Mouse (Mus musculus): ENCODE data around the gene Sh3bgrl2.
"Not testable (repeated sequence)": the region's sequence is repeated elsewhere in the genome, so short reads cannot be mapped to it uniquely, and the experiment has no call there.

Gene Sh3bgrl2

DNA sequence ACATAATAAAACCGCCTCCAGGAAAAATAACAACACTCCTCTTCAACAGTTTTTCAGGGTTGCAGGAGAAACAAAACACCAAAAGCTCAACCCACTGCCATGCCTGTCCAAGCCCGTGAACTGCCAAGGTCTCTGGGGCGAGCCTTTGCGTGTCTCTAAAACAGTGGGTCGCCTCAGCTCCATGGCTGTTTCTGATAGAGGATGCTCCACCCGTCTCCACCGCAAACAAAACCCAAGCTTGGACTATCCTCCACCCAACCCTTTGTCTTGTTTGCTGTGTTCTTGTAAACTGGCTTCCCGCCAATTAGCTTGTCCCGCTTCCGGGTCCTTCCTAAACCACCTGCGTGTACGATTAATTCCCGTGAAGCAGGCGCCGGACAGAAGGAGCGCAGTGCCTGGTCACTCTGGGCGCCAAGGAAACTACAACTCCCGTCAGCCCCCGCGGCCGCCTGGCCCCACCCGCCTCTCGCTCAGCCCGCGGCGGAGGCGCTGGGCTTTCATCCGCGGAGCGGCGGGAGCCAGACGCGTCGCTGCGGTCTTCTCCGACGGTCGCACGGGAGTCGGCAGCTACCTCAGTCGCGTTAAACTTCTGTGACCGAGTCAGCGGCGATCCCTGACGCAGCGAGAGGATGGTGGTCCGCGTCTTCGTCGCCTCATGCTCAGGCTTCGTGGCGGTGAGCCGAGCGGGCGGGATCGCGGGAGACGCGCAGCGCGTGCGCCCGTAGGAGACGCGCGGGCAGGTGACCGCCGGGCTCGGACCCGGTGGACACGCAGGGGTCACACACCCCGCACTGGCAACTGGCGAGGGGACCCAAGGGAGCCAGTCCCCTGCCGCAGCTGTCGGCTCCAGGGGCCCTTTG lies at the start of gene Sh3bgrl2:
Sh3bgrl2 (plus strand) TSS at position 498 of the 860 bp plus-strand sequence.
- peak; percentile 76 for DNase-seq (ENCODE audit: low read depth, low spot score)

DNA sequence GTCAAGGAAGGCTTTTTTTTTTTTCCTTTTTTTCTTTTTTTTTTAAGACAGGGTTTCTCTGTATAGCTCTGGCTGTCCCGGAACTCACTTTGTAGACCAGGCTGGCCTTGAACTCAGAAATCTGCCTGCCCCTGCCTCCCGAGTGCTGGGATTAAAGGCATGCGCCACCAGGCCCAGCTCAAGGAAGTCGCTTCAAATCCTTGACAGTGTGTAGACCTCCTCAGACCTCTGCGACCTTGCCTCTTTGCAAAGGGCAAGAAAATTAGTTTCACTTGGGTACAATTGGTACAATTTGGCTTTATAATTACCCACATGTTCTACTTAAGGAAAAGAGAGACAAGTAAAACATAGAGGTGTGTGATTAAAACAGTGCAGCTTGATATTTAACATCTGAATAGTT lies 29.0 kb upstream of the Sh3bgrl2 start:
- DNase-seq (ENCODE audit: low read depth, low spot score): not testable (repeated sequence)

DNA sequence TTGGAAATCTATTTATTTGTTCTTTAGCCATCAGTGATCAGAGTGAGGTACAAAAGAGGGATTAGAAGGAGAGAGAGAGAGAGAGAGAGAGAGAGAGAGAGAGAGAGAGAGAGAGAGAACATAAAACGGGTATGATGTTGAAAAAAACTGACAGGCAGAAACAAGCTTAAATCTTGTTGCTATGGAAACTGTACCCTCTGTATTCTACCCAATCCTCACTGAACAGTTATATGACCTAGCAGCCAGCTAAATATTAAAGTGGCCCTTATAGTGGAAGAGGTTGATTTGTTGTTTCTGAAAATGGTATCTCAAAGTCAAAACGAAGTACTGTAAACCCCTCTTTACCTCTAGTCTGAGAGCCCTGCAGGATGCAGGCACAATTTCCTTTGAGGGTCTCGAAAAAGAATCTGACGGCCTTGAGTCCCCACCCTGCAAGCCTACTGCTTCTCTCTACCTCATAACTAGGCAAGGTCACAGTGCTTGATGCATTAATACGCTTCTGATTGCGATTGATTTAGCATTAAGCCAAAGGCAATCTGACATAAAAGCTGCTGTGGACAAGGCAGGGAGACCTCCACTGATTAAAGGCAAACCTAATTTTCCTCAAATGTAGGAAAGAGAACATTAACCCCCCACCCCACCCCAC lies 28.5 kb upstream of the Sh3bgrl2 start:
- no peak for DNase-seq (ENCODE audit: low read depth, low spot score)

DNA sequence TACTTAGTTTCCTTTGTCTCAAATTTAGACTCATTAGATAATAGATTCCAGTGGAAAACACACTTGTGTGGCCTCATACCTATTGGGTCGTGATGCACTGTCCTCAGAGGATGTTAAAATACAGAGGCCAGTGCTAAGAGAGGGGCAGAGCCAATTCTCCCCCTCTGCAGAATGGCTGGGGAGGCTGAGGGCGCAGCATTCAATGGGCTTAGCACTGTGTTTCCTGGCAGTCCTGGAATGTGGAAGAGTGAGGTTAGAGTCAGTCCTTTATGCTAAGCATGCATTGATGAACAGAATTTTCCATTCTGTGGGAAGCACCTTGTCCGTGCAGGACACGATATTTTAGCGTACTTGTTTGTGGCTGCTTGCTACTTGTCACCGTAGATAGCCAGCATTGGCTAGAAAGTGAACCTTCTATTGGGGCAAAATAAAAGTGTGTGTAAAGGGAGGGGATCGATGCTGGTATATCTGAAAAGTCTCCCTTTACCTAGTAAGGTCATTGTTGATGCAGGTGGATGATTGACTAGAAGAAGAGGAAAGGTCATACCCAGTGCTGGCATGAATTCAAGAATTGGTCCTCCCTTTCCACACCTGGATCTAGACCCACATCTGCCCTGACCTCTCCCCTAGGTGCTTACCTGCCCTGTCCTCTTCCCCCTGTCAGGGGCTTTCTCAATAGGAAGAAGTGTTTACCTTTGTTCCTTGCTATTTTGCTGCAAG lies 20.6 kb upstream of the Sh3bgrl2 start:
- no peak for DNase-seq (ENCODE audit: low read depth, low spot score)

DNA sequence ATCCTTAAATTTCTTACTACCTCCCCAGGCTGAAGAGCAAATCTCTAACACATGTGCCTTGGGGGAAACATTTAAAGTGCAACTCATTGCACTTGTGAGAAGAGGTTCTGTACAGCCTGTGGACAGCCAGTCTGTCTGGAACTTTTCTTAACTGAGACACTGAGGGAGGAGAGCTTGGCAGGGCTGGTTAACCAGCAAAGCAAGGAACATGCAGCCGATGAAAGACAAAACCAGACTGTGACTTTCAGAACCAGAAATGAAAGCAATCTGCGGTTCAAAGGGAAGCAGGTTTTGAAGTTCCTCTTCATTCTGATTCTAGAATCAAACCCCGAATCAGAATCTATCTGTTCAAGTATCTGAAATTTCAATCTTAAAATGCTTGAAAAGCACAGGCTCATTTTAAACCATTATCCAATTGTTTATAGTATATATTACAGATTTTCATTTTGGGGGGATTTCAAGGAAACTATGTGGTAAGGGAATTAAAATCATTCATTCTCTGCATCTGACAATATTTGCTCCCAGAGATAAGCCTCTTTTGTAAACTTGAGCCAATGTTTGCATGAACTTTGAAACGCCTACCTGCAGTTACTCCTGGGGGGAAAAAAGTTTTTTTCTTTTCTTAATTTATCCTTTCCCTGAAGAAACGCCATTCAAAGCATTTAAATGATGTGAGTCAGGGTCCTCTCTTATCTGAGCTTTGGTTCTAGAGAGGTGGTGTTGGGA lies 14.9 kb upstream of the Sh3bgrl2 start:
- DNase-seq (ENCODE audit: low read depth, low spot score): no peak

DNA sequence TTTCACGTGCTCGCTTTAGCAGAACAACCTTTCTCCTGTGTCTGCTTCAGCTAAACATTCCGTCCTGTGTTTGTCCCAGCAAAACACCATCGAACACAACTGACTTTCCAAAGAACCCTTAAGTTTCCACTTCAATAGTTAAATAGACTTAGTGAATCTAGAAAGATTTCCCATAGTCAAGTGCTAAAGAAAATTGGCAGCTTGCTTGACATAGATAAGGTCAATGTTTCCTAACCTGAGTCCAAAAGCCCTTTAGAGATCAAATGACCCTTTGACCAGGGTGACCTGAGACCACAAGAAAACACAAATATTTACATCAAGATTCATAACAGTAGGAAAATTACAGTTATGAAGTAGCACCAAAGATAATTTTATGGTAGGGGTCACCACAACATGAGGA lies 11.2 kb upstream of the Sh3bgrl2 start:
- no peak for DNase-seq (ENCODE audit: low read depth, low spot score)

DNA sequence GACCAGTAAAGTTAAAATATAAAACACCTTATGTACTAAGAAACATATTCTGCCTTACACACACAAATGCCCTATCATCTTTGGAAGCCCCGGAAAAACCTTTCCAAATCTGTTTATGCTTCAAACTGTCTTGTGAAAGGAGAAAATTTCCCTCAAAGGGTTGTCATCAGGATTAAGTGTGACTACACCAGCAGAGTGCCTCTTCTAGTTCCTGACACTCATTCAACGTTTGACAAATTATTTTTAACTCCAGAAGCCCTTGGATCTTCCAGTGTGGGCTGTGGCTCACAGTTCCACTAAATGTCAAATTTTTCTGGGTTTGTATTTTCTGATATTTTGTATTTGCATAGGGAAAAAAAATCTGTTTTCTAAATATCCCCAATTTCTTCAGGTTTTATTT lies 10.6 kb upstream of the Sh3bgrl2 start:
- no peak for DNase-seq (ENCODE audit: low read depth, low spot score)

DNA sequence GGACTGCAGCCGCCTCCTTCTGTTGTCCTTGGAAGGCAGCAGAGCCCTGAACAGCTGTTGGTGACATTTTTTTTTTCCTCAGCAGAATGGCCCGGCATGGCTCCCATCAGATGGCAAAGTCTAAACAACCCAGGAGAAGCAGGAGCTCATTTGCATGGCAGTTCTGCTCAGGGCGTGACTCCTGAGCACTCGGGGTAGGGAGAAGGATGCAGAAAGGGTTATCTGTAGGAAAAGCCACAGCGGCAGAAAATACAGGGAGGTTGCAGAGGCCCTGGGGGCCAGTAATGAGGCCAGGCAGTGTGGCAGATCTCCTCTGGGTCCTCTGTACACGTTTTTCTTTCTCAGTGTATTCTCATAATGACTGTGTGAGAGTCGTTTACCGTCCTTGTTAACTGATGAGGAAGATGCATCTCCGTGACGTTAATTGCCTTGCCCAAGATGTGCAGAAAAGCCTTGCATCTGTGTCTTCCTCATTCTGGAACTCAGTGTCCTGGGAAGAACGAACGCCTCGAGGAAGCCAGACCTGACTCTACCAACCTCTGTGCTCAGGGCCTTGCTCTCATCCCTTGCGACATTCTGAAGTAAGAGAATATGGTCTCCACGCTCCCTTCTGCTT lies 10.1 kb upstream of the Sh3bgrl2 start:
- DNase-seq (ENCODE audit: low read depth, low spot score): no peak

DNA sequence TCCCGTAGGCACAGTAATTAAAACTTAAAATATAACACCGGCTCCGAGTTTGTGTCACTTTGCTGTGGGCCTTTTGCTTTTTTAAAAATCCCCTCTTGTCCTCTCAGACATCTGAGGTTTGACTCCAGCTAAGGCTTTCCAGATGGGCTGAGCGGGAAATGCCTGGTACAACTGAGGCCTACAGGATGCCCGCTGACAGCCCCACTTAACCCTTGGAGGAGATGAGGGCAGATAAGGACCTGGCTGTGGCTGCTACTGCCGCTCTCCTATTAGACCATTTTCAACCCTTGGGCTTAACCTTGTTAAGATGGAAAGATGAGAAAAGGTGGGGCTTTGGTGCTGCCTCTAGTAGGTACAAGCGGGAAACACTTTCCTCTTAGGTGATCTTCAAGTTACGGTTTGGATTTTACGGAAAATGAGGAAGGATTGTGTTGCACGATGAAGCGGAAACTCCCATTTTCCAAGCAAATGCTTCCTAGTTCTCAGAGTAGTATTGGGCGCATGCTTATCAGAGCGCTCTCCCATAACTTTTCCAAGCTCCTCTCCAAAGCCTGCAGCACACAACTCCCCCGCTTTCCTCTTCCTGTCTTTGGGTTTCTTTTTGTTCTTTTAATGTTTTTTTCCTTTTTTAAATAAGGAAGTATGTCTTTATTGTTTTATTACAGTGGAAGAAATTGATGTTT lies 8.2 kb upstream of the Sh3bgrl2 start:
- no peak for DNase-seq (ENCODE audit: low read depth, low spot score)

DNA sequence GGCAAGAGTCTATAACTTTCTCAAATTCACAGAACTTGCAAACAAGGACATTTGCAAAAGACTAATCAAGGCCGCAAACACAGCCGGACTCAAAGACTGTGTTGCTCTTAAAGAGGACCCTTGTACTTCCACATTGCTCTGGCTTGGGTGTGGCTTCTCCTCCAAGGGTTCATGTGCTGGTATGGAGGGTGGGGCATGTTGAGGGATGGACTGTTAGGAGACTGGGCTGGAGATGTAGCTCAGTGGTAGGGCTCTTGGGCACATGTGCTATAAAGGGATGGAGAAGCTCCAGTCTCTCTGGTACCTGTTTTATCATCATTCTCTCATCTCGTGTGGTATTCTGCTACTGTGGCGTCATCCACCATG lies 7.7 kb upstream of the Sh3bgrl2 start:
- no peak for DNase-seq (ENCODE audit: low read depth, low spot score)

DNA sequence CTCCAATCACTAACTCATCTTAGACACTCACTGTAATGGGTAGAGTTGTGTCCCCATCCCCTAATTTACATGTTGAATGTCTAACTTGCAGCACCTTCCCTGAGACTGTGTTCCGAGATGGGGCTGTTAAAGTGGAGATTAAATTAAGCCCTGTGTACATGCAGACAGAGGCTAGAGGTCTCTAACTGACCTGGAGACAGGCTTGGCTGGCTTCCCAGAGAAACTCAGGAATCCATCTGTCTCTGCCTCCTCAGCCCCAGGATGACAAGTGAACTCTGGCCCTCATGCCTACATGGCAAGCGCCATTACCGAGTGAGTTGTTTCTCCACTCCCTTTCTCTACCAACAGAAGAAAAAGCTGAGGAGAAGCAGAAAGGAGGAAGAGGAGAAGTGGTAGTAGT lies 7.2 kb upstream of the Sh3bgrl2 start:
- no peak for DNase-seq (ENCODE audit: low read depth, low spot score)

DNA sequence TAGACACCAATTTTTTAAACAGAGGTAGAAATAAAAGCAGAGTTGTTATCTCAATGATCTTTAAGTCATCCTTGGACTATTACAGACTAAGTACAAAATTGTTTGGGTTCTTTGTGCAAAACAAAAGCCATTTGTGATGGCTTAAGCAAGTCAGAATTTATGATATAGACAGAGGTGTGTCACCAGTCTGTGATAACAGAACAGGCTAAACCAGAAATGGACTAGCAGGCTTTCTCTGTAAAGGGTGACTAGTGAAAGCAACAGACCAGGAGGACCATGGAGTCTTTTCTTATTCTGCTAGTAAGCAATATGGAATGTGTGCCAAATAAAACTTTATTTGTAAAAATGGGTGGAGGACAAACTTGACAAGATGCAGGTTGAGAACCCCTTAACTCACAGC lies 2.9 kb upstream of the Sh3bgrl2 start:
- no peak for DNase-seq (ENCODE audit: low read depth, low spot score)

DNA sequence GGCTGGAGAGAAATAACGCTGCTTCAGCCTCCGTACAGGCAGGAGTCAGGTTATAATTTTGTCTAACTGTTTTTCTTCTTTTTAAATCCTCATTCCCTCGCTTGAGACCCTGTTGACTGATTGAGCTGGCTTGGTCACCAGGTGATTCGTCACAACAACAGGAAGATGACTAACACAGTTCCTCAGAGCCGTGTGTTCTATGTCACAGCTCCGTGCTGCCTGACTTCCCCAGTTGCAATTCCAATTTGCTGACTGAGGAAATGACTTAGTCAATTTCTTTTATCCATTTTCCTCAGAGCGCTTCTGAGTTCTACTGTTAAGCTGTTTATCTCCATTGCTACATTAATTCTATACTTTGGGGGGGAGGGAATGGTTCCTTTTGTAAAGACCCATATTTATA lies 1.8 kb upstream of the Sh3bgrl2 start:
- DNase-seq (ENCODE audit: low read depth, low spot score): no peak

DNA sequence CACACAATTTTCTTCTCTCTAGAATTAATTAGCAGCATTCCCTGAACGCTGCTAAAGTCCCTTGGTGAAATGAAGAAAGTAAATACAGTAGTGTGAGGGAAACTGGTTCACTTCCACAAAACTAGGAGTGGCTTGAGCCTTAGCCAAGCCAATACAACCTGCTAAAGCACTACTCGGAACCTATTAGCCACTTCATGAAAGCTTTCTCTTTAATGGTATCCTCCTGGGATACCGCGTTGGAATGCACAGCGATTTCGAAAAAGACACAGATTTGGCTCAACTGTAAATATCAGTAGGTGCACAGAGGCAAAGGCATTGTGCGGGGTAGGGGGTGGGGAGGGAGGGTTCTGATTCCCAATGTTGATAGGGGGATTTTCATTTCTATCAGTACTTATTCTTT lies 898 bp upstream of the Sh3bgrl2 start:
- no peak for DNase-seq (ENCODE audit: low read depth, low spot score)

DNA sequence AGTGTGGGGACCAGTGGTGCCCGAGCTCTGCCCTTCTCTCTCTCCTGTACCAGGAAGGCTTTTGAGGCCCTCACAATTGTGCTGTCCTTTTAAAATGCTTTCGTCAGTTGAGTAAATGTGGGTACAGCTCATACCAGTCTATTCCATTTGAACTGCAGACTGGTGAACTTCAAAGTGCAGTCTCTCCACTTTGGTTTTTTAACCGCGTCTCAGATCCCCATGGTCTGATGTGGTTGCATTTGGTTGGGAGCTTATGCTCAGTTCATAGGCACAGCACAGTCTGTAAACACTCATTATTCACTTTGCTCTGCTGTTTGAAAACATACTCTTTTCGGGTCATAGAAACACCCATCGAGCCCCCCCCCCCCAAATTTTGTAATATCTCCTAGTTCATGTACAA lies 1.7 kb downstream of the Sh3bgrl2 start:
- DNase-seq (ENCODE audit: low read depth, low spot score): no peak

DNA sequence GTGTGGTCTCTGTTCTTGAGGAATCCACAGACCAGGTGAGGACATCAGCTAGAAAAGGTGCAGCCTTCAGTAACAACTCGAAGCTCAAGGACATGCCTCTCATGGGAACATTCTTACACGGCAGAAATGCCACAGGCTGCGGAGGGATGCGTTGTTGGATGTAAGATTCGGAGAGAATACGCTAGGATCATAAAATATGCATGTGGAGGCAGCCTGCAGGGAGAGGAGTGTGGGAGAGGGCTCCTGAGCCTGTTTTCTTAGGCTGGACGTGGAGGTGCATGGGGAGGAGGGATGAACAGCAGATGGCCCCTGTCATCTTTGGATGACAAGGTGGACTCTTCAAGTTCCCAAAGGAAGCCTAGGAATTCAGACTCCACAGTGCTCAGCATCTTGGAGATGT lies 3.0 kb downstream of the Sh3bgrl2 start:
- DNase-seq (ENCODE audit: low read depth, low spot score): no peak

DNA sequence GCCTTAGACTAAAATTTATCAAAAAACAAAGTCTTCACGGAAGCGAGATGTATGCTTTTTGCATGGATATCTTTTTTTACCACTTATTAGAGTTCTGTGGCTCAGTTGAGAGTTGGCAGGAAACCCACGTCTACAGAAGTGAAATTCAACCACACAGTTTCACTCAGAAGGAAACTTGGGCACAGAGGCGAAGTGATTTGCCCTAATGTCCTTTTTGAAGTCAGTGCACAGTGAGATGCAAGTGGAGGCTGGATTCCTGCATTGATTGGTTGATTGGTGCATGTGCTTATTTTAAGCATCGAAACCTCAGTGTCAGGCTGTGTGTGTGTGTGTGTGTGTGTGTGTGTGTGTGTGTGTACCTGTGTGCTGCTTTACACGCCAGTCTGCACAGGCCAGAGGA lies 3.5 kb downstream of the Sh3bgrl2 start:
- no peak for DNase-seq (ENCODE audit: low read depth, low spot score)

DNA sequence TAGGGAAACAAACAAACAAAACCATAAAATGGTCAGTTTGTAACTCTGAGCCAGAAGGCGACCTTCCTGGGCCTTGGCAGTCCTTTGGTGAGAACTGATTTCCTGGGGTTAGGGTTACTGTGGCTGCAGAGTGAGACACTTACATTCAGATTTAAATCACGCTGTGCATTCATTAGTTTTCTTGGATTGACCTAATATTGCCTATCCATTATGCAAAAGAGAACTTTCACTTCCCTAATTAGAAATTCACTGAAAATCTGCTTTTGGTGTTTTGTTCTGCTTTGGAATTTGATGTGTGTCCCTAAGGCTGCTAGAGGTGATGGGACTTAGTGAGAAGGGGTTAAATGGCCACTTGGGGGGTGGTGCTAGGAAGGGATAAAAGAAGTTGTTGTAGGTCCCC lies 7.5 kb downstream of the Sh3bgrl2 start:
- no peak for DNase-seq (ENCODE audit: low read depth, low spot score)

DNA sequence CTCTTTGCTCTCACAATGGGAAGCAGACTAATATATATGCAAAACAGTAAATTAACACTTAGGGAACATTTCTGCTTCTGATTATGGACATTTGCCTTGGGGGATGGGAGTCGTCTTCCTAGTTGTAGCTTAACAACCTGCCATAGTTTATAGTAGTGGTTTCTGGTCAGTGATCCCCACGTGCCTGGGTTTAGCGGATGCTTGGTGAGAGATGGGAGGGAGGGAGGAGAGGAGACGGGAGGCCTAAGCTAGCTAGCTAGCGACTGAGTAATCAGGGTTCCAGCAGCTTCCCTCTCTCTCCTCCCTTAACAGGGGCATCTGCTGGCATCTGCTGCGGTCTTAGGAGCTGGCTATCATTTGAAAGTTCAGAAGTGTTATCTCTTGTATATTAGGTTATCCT lies 8.1 kb downstream of the Sh3bgrl2 start:
- DNase-seq (ENCODE audit: low read depth, low spot score): peak; percentile 45

DNA sequence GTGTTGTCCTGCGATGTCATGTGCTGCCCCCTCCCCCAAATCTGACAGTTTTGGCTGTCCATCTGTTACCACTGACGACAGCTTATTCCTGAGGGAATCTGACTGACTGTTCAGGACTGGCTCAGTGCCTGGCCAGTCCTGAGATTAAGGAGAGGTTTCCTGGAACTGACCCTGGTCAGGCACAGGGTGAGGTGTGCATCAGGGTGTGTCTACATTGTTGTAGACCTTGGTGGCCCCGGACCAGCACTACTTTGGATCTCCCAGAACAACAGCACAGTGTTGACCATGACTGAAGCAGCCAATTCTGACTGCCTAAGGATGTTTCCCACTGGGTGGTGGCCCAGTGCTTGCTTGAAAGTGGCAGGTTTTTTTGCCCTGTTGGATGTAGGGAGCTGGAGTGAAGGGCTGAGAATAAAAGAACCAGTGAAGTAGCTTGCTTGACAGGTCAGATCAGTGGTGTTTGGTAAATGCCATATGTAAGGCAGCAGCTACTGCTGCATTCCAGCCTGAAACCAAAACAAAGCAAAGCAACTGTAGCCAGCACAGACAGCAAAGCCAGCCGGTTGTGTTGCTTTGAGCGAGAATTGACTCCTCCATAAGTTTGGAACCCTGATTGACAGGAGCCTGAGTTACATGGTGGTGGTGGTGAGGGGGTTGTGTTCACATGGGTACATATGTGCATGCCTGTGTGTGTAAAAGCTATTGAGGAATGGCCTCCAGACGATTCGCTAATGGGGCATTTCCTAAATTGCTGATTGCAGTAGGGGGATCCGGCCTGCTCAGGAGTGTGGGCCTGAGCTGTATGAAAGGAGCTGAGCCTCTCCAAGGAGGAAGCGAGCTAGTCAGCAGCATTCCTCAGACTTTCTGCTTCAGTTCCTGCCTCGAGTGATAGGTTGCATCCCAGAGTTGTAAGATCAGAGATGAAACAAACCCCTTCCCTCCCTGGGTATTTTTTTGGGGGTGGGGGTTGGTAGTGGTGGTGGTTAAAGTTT lies 8.9 kb downstream of the Sh3bgrl2 start:
- DNase-seq (ENCODE audit: low read depth, low spot score): no peak
